Mouse (Mus musculus) ES-Bruce4 (cell line): ENCODE results near the gene Taf12.

Source experiments
- CTCF ChIP-seq: IDR thresholded peaks from one replicate; pipeline ENCODE4 v1.8.1; 2011; ENCODE audit warnings: low read depth, low read length
- EP300 ChIP-seq: IDR thresholded peaks from 2 replicates; pipeline ENCODE4 v1.6.1; 2011; ENCODE audit warnings: low read depth, low read length; ENCODE audit not compliant: insufficient read depth
- POLR2A ChIP-seq: IDR thresholded peaks from one replicate; pipeline ENCODE4 v1.8.1; 2011; ENCODE audit warnings: low read length; ENCODE audit not compliant: insufficient read depth

DNA sequence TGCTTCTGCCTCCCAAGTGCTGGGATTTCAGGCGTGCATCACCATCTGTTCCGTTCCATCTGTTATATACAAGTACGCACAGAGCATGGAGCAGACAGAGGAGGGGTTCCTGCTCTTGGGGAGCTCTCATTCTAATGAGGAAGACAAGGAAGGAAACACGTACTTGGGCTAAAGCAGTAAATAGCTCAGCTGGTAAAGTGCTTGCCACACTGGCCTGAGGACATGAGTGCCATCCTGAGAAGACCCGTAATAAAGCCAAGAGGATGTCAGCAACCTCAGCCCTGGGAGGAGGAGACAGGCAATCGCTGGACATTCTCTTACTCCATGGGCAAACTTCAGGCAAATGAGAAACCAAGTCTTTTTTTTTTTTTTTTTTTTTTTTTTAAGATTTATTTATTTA lies 31.8 kb downstream of the Taf12 start:
- TF ChIP-seq CTCF (no peak), POLR2A (no peak), EP300 (no peak)
